Mouse (Mus musculus) CH12.LX (cell line): ENCODE results near the gene Lrmda. TPM values are rescaled to one million over a fixed set of nuclear protein-coding genes. Genes with fewer than 3 reads are reported as not detected.

Experiments
- DNase-seq: peaks from one replicate; pipeline ENCODE4 v3.0.0-alpha.2; 2013; ENCODE audit errors: extremely low read depth
- H3K27ac ChIP-seq: 2 replicates; pipeline ENCODE4 v1.5.1; 2012; ENCODE audit warnings: low read depth, mild to moderate bottlenecking, control low read depth, moderate library complexity; ENCODE audit not compliant: insufficient read depth
- H3K27me3 ChIP-seq: replicated peaks from 2 replicates; pipeline ENCODE3; 2012; ENCODE audit warnings: inconsistent platforms
- H3K36me3 ChIP-seq, 2 experiments: replicated peaks in 1 of 2; 2 replicates each; pipeline versions ENCODE3 to v1.6.1; 2012; ENCODE audit warnings: inconsistent platforms in 1 of 2, low read length in 1 of 2, mild to moderate bottlenecking in 1 of 2, mixed read lengths in 1 of 2, moderate library complexity in 1 of 2; ENCODE audit not compliant: control insufficient read depth in 1 of 2, insufficient read depth in 1 of 2
- H3K4me1 ChIP-seq, 2 experiments: 2 replicates each; pipeline ENCODE4 v1.6.1; 2012; ENCODE audit warnings: inconsistent platforms in 1 of 2, moderate library complexity in 1 of 2; ENCODE audit not compliant: insufficient read depth in 2 of 2, control insufficient read depth in 1 of 2
- H3K4me2 ChIP-seq: 2 replicates; pipeline ENCODE4 v1.6.1; 2012; ENCODE audit warnings: low read depth, mild to moderate bottlenecking, control low read depth; ENCODE audit not compliant: poor library complexity, insufficient read depth, severe bottlenecking
- H3K4me3 ChIP-seq, 3 experiments: fragments of 150-350 bp in 1 of 3; sonication (generic) in 1 of 3; replicated peaks in 1 of 3; 2 replicates each; pipeline versions ENCODE3 to v1.5.1; 2011 to 2012; ENCODE audit warnings: low read depth in 2 of 3, low read length in 2 of 3, mild to moderate bottlenecking in 2 of 3, moderate library complexity in 2 of 3, control low read depth in 1 of 3, improper control_type of control experiment in 1 of 3, inconsistent platforms in 1 of 3, mixed read lengths in 1 of 3; ENCODE audit not compliant: poor library complexity in 1 of 3
- H3K79me2 ChIP-seq: replicated peaks from 2 replicates; pipeline ENCODE4 v1.6.1; 2012; ENCODE audit warnings: mild to moderate bottlenecking, moderate library complexity; ENCODE audit not compliant: control insufficient read depth, poor library complexity, insufficient read depth, severe bottlenecking; ENCODE audit errors: extremely low read depth
- H3K9ac ChIP-seq: 2 replicates; pipeline ENCODE4 v1.6.1; 2012; ENCODE audit warnings: low read depth, mild to moderate bottlenecking, control low read depth, moderate library complexity; ENCODE audit not compliant: insufficient read depth
- H3K9me3 ChIP-seq: replicated peaks from 2 replicates; pipeline ENCODE3; 2012; ENCODE audit warnings: low read length, inconsistent platforms, mixed read lengths
- BHLHE40 ChIP-seq: IDR thresholded peaks from 2 replicates; pipeline ENCODE4 v1.6.1; 2011; ENCODE audit warnings: mild to moderate bottlenecking, low read depth, low read length, improper control_type of control experiment
- CTCF ChIP-seq, 2 experiments: IDR thresholded peaks in 1 of 2; conservative IDR thresholded peaks in 1 of 2; 2 replicates each; pipeline ENCODE4 v1.5.1; 2011 to 2012; ENCODE audit warnings: low read depth in 2 of 2, low read length in 2 of 2, improper control_type of control experiment in 1 of 2, inconsistent platforms in 1 of 2, mild to moderate bottlenecking in 1 of 2, moderate library complexity in 1 of 2
- ELF1 ChIP-seq: IDR thresholded peaks from 2 replicates; pipeline ENCODE4 v1.6.1; 2014; ENCODE audit warnings: low read depth, mild to moderate bottlenecking, inconsistent platforms, low read length, improper control_type of control experiment
- EP300 ChIP-seq: IDR thresholded peaks from 2 replicates; pipeline ENCODE4 v1.6.1; 2011; ENCODE audit warnings: low read length, improper control_type of control experiment
- HCFC1 ChIP-seq: IDR thresholded peaks from 2 replicates; pipeline ENCODE4 v1.6.1; 2012; ENCODE audit warnings: low read depth, mild to moderate bottlenecking, inconsistent platforms, low read length, improper control_type of control experiment
- IRF4 ChIP-seq: IDR thresholded peaks from 2 replicates; pipeline ENCODE4 v1.6.1; 2014; ENCODE audit warnings: low read depth, mild to moderate bottlenecking, inconsistent platforms, low read length, improper control_type of control experiment
- JUN ChIP-seq: IDR thresholded peaks from 2 replicates; pipeline ENCODE4 v1.6.1; 2011; ENCODE audit warnings: low read depth, mild to moderate bottlenecking, low read length, improper control_type of control experiment, moderate library complexity; ENCODE audit not compliant: insufficient read depth
- JUND ChIP-seq: conservative IDR thresholded peaks from 2 replicates; pipeline ENCODE4 v1.6.1; 2011; ENCODE audit warnings: low read depth, low read length, improper control_type of control experiment
- KAT2A ChIP-seq: IDR thresholded peaks from 2 replicates; pipeline ENCODE4 v1.6.1; 2012; ENCODE audit warnings: low read length, improper control_type of control experiment, inconsistent platforms; ENCODE audit not compliant: insufficient replicate concordance
- MAFK ChIP-seq: IDR thresholded peaks from 2 replicates; pipeline ENCODE4 v1.6.1; 2011; ENCODE audit warnings: low read length, improper control_type of control experiment; ENCODE audit not compliant: insufficient replicate concordance
- POLR2AphosphoS2 ChIP-seq: IDR thresholded peaks from 2 replicates; pipeline ENCODE4 v1.6.1; 2011; ENCODE audit warnings: low read depth, low read length, improper control_type of control experiment
- RCOR1 ChIP-seq: conservative IDR thresholded peaks from 2 replicates; pipeline ENCODE4 v1.6.1; 2012; ENCODE audit warnings: low read depth, mild to moderate bottlenecking, inconsistent platforms, low read length, improper control_type of control experiment
- TBP ChIP-seq: conservative IDR thresholded peaks from 2 replicates; pipeline ENCODE4 v1.6.1; 2011; ENCODE audit warnings: low read depth, low read length, improper control_type of control experiment
- USF1 ChIP-seq: IDR thresholded peaks from 2 replicates; pipeline ENCODE4 v1.6.1; 2014; ENCODE audit warnings: low read depth, mild to moderate bottlenecking, inconsistent platforms, low read length, improper control_type of control experiment
- USF2 ChIP-seq: conservative IDR thresholded peaks from 2 replicates; pipeline ENCODE4 v1.6.1; 2011; ENCODE audit warnings: low read depth, low read length, improper control_type of control experiment
- ZNF384 ChIP-seq: IDR thresholded peaks from 2 replicates; pipeline ENCODE4 v1.6.1; 2012; ENCODE audit warnings: low read depth, low read length, improper control_type of control experiment, inconsistent platforms
- dilution Hi-C: fragments of 300-500 bp; cut with MboI; formaldehyde crosslinking; loops from 2 replicates; pipeline ENCODE4 v1.14.3; 2020; ENCODE audit warnings: low sequenced_read_pairs; ENCODE audit not compliant: extremely low pct_unique_long_range_greater_than_20kb, extremely low pct_ligation_motif_present
- in situ Hi-C: fragments of 300-500 bp; cut with MboI; formaldehyde crosslinking; loops from 3 replicates; pipeline ENCODE4 v1.14.3; 2019; ENCODE audit warnings: low sequenced_read_pairs, low pct_ligation_motif_present, low pct_unique_long_range_greater_than_20kb, mixed read lengths
- polyA plus RNA-seq: library from polyadenylated mRNA; unstranded; fragments of >175 nt; gene quantifications from 2 replicates; pipeline ENCODE4 v1.2.1, GENCODE M21; 2012; ENCODE audit warnings: low read depth; ENCODE audit not compliant: insufficient read length
- total RNA-seq, 2 experiments: library from RNA; depleted of rRNA; stranded (reverse); fragments of 300-350 nt in 1 of 2; fragments of >200 nt in 1 of 2; gene quantifications; 2 replicates each; pipeline ENCODE4 v1.2.3; 2012 to 2014

Gene Lrmda
- total and polyA plus RNA-seq, 3 experiments, result 0.89 to 3.7 (median 1.9) TPM

- Histone ChIP-seq H3K79me2 (no peaks in the 10 kb centered on the region), H3K4me1 (no peaks in the 10 kb centered on the region), H3K27me3 (no peaks in the 10 kb centered on the region), H3K9ac (no peak overlapping the region), H3K9me3 (no peaks in the 10 kb centered on the region), H3K4me2 (no peak overlapping the region), H3K36me3 (peaks cover 0 to 2% of the 10 kb centered on the region in 2 experiments), H3K4me3 (no peak overlapping the region), H3K27ac (no peak overlapping the region)
- no peak for DNase-seq
- dilution Hi-C loops (no loop called here), in situ Hi-C loops (no loop called here)
- TF ChIP-seq ELF1 (no peak), USF2 (no peak), USF1 (no peak), KAT2A (no peak), HCFC1 (no peak), RCOR1 (no peak), JUND (no peak), BHLHE40 (no peak), POLR2AphosphoS2 (no peak), ZNF384 (no peak), JUN (no peak)
Measured at GRCm38 (mm10) chr14:22353626-22354025, 334.1 kb downstream of the Lrmda start.

GRCm38 (mm10) chr14:22354769-22355574, 335.5 kb downstream of the Lrmda start:
- no peaks in the 10 kb centered on the region for H3K9me3 ChIP-seq
- in situ Hi-C loops, result no loop called here
- H3K4me1 ChIP-seq, result no peaks in the 10 kb centered on the region
- no peaks in the 10 kb centered on the region for H3K36me3 ChIP-seq
- no peak for DNase-seq
- H3K4me2 ChIP-seq, result no peak overlapping the region
- no peak for TF ChIP-seq USF2
- no peak for TF ChIP-seq TBP
- no peak for TF ChIP-seq CTCF (conservative IDR thresholded peaks at IDR 0.05 in 1 of 2, IDR thresholded peaks at IDR 0.05 in 1 of 2; ENCODE audit: low read depth in 2 of 2, low read length in 2 of 2)
- TF ChIP-seq EP300, result no peak
- TF ChIP-seq IRF4, result no peak
- no peak for TF ChIP-seq BHLHE40
- TF ChIP-seq MAFK, result no peak
- TF ChIP-seq, all 38 proteins: peak for 0
- Histone ChIP-seq H3K27ac (no peak overlapping the region), H3K4me3 (no peak overlapping the region), H3K27me3 (no peaks in the 10 kb centered on the region), H3K79me2 (no peaks in the 10 kb centered on the region), H3K9ac (no peak overlapping the region)
- dilution Hi-C loops, result no loop called here
